Mouse (Mus musculus): ENCODE measurements around the gene Dgka. TPM values are rescaled to one million over a fixed set of nuclear protein-coding genes. Genes with fewer than 3 reads are reported as not detected.

Dgka gene
- polyA plus RNA-seq (2012; rRNA removed): 88.1 and 115 TPM in 2 replicates

DNA sequence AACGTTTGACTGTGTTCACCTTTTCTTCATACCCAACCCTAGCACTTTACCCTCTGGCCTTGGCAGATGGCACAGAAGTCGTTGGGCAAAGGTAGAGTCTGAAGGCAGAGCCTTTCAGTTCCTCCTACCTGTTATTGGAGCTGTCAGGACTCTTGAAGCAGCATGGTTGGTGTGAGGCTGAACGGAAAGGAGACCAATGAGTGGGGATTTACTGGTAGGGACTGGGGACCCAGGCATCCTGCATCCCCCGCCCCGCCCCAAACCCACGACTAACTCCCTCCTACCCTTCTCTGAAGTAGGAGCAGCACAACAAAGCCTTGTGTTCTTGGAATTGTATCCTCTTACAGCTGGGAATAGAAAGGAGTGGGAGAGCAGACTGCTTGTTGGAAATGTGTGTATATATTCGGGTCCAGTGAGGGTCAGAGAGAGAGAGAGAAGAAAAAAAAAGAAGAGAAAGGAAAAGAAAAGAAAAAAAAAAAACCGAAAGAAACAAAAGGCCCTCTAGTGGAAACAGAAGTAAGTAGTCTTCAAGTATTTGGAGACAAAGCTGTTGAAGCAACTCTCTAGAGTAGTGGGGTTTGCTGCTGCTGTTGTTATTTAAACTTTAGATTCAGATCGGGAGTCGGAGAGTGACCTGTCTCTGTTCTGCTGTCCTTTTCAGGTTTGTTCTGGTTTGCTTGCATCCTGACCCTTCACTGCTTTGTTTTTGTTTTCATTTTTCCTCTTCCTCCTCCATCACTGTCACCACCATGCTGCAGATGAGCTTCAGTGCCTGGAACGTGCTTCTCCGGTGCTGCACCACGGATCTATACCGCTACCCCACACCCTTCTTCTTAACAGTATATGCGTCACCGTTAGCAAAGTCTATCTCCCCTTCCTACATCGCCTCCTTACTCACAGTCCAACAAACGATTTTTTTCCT is at the start of gene Dgka:
TSS of gene Dgka (minus strand) at position 176 of the 922 bp plus-strand sequence.
- WGBS: 9% methylated on average over 18 of the region's 18 CpGs
- peak; percentile 58 for DNase-seq (ENCODE audit: low read depth, low spot score)

DNA sequence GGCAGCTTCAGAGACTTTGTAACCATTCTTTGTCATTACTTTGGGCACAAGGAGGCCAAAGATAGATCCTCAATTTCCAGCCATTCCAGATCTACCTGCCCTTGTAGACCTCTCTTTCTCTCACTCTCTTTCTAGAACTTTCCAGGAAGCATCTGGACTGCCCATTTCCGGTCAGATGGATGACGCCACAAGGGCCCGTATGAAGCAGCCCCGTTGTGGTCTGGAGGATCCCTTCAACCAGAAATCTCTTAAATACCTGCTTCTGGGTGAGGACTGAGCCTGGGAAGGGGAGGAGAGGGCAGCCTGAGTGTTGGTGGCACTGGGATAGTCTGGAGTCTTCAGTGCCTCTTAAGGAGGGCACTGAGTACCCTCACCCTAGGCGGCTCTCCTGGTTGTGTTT is 49.7 kb upstream of the Dgka start:
- WGBS: 86% methylated on average over 5 of the region's 5 CpGs

DNA sequence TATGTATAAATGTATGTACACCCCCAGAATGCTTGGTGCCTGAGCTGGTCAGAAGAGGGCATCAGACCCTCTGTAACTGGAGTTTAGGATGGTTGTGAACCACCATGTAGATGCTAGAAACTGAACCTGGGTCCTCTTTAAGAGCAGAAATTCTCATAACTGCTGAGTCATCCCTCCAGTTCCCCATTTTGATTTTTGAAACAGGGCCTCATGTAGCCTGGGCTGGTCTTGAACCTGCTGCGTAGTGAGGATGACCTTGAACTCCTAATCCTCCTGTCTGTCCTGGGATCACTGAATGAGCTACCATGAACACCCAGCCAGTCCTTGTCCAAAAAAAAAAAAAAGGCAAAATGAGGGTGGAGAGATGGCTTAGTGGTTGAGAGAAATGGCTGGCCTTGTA is 48.6 kb upstream of the Dgka start:
- no peak for DNase-seq (ENCODE audit: low read depth, low spot score)
- WGBS: 94% methylated on average over 1 of the region's 1 CpGs

More for the DNA sequence above, 49.7 kb upstream of the Dgka start:
- no peak for DNase-seq (ENCODE audit: low read depth, low spot score)

DNA sequence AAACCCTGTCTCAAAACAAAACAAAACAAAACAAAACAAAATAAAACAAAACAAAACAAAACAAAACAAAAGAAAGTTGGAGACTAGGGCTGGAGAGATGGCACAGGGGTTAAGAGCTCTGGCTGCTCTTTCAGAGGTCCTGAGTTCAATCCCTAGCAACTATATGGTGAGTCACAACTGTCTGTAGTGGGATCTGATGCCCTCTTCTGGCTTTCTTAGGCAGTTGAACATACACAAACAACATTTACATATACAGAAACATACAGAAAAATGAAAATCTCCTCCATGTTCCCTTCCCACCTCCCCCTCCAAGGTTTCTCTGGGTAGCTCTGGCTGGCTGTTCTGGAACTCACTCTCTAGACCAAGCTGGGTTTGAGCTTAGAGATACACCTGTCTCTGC is 47.4 kb upstream of the Dgka start:
- no peak for DNase-seq (ENCODE audit: low read depth, low spot score)

DNA sequence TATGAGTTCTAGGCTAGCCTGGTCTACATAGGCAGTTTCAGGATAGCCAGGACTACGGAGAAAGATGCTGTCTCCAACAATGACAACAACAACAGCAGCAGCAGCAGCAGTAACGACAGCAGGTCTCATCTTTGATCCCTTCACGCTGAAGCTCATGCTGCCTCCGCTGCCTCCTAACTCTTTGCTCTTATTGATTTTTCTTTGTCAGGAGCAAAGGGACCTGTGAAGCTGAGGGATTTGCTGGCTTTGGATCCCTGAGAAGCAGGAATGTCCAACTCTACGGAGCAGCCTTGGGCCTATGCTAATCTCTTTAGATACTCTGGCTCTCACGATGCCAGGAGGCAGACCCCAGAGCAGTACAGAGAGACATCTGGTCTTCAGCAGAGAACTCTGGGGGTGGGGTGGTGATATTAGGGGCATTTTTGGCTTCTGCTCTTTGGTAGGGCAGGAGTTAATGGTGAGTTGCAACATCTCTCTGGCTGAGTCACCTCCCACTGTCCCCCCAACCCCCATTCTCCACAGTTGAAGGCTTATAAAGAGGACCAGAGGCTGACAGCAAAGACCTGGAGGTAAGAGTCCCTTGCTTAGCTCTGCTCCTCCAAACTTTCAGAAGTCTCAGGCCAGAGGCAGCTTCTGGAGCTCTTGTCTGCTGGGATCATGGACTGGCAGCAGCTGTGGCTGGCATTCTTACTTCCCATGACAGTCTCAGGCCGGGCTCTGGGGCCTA is 45.9 kb upstream of the Dgka start, which contains the start of gene Mmp19:
TSS of gene Mmp19 (plus strand) at position 513 of the 727 bp plus-strand sequence.
- DNase-seq (ENCODE audit: low read depth, low spot score): no peak
- 78% methylated on average over 7 of the region's 7 CpGs for WGBS

DNA sequence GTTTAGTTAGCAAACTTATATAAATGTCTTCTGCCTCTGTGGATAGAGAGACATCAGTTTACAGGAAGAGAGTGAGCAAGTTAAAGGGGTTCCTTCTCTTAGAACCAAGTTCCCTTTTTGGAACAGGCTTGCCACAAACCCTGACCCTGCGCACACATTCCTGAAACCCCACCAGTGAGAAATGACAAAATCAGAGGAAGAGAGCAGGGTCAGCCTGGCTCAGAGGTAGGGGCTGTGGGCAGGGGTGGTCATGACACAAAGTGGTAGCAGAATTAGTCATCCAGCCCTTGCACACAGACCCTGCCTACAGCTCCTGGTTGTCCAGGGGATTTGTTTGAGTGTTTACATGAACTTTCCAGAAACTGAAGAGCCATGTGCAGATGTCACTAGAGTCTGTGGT is 35.5 kb upstream of the Dgka start:
- 88% methylated on average over 1 of the region's 1 CpGs for WGBS
- no peak for DNase-seq (ENCODE audit: low read depth, low spot score)

DNA sequence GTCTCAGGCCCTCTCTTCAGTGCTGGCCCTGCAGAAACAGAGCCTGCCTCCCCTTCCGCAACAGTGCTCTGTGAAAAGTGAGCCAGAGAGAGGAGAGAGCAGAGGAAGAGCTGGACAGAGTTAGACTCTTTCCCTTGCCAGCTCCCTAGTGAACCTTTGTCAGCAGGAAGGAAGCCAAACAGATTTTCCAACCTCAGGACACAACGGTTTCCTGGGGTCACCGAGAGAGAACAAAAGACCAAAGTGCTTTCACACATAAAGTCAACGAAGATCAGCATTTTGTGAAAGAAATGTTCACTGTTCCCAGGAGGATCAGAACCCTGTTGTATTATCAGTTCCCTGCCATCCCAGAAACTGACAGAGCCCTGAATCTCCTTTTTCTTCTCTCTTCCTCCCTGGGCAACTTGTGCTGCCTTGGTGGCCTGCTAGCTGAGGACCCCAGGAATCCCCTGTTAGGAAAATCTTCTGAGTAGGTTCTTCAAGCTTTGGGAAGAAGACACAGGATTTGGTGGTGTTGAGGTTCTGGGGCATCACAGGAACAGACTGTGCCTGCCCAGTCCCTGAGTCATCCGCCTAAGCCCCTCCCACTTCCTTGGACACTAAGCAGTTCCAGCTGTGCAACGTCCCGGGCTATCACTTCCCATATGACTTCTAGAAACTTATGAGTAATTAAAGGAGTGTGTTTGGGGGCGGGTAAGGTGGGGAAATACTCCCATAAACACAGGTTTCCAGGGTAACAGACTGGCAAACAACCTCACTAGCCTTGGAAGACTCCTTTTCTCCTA is 34.5 kb upstream of the Dgka start:
- 27% methylated on average over 8 of the region's 8 CpGs for WGBS
- peak; percentile 11 for DNase-seq (ENCODE audit: low read depth, low spot score)

DNA sequence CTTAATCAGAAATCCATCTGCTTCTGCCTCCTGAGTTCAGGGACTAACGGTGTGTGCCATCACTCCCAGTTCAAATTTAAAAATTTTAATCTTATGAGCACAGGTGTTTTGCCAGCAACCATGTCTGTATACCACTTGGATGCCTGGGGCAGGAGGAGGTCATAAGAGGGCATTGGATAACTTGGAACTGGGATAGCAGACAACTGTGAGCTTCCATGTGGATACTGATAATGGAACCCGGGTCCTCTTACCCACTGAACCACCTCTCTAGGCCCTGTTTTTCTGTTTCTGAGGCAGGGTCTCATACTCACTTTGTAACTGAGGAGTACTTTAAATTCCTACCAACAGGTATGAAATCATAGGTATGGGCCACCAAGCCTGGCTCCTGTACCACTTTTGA is 33.8 kb upstream of the Dgka start:
- 91% methylated on average over 2 of the region's 2 CpGs for WGBS
- DNase-seq (ENCODE audit: low read depth, low spot score): no peak

DNA sequence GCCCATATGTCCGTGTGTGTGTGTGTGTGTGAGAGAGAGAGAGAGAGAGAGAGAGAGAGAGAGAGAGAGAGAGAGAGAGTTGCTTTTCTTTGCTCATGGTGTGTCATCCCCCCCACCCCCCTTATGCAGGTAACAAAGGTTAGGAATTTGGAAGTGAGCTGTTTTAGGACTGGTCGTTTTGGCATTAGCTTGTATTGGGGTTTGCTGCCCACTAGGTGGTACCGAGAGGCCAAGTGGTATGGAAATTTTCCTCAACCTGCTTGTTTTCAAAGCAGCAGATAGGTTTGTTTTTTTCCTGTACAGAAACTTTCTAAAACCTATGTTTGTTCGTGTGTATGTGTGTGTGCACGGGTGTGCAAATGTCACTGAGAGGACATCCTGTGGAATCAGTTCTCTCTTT is 29.0 kb upstream of the Dgka start:
- no peak for DNase-seq (ENCODE audit: low read depth, low spot score)
- WGBS: 23% methylated on average over 5 of the region's 5 CpGs

DNA sequence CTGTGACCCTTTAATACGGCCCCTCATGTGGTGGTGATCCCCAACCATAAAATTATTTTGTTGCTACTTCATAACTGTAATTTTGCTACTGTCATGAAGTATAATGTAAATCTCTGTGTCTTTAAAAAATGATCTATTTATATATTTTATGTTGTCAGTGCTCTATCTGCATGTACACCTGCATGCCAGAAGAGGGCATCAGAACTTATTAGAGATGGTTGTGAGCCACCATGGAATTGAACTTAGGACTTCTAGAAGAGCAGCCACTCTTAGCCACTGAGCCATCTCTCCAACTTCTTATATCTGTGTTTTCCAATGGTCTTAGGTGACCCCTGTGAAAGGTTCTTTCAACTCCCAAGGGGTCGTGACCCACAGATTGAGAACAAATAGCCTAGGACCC is 28.2 kb upstream of the Dgka start:
- no peak for DNase-seq (ENCODE audit: low read depth, low spot score)
- 91% methylated on average over 2 of the region's 2 CpGs for WGBS

DNA sequence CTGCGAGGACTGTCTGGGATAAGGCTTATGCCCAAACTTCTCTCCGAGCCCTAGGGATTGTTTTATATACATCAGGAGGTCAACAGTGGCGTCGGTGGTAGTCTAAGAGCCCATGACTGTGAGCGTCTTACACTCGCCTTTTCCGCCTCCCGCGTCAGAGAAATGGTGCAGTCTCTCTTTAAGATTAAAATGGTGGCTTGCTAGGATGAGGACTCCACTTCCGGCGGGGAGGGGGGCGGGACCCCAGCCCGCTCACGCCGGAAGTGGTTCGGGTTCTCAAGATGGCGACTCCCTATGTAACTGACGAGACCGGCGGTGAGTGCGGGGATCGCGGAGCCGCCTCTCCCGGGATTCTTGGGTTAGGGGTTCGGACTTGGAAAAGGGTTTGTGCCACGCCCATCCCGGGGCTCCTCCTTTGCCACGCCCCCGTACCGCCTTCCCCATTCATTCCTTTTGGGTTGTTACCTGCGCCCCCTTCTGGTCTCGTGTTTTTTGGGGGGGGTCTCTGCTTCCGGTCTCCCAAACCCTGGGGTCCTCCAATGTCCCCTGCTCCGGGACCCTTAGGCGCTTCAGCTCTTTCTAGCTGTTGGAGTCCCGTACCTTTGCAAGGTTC is 3.7 kb upstream of the Dgka start:
- DNase-seq (ENCODE audit: low read depth, low spot score): peak; percentile 67
- under 1% methylated on average over 37 of the region's 37 CpGs for WGBS

DNA sequence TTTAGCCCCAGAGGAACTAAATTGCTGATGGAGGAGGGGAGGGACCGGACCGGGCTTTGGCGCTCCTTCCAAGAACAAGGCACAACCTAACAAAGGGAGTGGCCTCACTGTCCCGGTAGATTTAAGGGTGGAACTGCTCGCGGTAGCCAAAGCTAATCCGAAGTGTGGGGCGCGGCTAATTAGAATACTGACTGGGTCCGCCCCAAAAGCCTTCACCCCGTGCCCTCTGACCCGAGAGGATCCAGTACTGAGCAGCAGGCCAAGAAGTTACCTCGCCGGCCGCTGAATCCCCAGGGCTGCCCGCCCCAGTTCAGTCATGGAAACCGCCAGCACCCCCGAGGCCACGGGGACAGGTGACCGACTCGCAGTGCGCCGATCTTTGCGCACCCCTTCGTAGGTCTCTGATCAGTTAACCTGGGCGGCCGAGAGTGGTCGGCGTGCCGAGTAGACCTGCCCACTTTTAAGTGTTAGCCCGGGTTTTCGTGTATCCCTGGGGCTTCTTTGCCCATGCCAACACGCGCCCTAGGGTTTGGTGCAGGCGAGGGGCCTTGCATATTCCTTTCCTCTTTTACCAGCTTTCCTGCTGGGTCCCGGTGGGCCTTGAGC is 3.1 kb upstream of the Dgka start, which contains the start of gene Pym1:
TSS of gene Pym1 (plus strand) at position 244 of the 606 bp plus-strand sequence.
- DNase-seq (ENCODE audit: low read depth, low spot score): peak; percentile 94
- WGBS: under 1% methylated on average over 36 of the region's 36 CpGs

DNA sequence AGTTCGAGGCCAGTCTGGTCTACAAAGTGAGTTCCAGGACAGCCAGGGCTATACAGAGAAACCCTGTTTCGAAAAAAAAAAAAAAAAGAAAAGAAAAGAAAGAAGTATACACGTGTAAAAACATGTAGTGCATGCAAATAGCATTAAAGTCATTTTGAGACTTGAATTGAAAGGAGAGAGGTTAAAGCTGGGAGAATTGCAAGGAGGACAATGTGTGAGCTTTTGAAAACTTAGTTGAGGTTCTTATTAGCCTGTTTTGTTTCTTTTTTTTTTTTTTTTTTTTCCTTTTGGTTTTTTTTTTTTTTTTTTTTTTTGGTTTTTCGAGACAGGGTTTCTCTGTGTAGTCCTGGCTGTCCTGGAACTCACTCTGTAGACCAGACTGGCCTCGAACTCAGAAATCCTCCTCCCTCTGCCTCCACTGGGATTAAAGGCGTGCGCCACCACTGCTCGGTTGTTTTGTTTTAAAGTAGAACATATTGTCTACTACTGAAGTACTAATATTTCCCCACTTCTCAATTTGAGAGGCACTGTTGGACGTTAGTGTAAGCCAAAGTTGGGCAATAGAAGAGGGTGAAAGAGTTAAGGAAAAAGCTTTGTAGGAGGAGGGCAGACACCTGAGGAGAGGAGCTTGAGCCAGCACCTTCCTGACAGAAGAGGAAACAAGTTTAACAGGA is 2.5 kb upstream of the Dgka start:
- DNase-seq (ENCODE audit: low read depth, low spot score): no peak
- 21% methylated on average over 9 of the region's 9 CpGs for WGBS

DNA sequence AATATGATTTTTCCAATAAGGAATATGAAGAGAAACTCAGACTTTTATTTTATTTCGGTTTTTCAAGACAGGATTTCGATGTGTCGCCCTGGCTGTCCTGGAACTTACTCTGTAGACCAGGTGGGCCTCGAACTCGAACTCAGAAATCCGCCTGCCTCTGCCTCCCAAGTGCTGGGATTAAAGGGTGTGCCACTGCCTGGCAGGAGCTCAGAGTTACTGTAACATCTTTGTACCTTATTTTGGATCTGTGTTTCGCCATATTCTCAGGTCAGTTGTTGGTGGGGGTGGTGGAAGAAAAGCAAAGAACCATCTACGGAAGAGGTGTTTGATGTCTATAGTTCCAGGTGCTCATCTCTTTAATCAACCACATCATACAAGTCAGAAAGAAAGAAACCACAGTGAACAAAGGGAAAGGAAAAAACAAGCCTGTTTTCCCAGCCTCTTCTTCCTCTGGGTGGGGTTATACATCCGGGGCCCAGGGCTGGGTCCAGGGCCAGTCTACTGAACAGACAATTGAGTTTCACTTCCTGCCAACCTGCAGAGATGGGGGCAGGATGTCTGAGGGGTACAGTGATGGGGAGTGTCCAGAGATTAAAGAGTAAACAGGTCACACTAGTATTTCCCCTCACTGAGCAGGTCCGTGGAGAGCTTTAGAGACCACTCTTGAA is 1.4 kb upstream of the Dgka start:
- 81% methylated on average over 10 of the region's 10 CpGs for WGBS
- DNase-seq (ENCODE audit: low read depth, low spot score): no peak

DNA sequence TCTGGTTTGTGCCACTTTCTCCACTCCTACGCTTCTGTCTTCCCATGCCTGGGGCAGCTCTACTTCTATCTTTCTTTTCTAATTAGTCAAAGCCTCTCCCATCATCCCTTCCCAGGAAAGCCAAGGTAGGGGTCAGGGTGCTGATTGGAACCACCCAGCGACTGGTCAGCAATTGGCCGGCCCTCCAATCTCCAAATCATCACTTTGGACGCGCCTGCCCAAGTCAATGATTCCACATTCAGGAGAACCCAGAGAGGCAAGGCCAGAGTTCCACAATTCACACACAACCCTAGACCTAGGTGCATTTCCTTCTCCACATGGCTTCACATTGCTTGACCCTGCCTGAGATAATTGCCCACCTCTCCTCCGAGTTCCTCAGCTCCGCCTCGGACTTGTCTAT is 444 bp downstream of the Dgka start:
- 11% methylated on average over 8 of the region's 8 CpGs for WGBS
- DNase-seq (ENCODE audit: low read depth, low spot score): peak; percentile 35

DNA sequence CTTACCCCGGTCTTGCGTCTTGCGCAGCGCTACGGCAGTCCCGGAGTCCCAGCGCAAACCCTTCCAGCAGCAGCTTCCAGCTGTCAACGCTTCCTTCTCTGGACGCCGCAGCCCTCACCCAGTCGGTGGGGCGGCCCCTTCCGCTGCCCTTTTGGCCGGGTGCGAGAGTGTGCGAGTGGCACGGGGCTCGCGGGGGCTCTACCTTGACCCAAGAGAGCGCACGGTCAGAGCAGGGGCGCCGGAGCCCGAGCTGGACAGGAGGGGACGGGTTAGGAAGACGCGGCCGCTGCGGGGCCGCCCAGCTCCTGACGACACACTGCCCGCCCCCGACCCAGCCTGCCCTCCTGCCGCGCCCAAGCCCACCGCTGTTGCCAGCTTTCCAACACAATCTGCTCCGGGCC is 864 bp downstream of the Dgka start:
- WGBS: under 1% methylated on average over 37 of the region's 37 CpGs
- no peak for DNase-seq (ENCODE audit: low read depth, low spot score)

DNA sequence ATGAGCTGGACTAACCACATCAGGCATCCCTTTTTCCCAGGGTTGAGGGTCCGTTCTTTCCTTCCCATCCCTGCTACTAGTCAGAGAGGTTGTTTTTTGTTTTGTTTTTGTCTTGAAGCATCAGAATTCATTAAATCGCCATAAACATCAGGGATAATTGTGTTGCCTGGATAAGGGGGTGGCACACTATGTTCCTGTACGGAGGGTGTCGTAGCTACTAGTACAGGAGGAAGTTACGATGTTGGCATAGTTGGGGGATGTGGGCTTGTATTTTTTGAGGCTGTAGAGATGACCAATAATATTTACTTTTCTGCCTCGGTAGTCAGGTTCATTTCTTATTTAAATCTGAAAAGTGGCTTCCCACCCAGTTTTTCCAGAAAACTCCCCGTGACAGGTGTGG is 1.4 kb downstream of the Dgka start:
- 1% methylated on average over 7 of the region's 7 CpGs for WGBS
- DNase-seq (ENCODE audit: low read depth, low spot score): no peak

DNA sequence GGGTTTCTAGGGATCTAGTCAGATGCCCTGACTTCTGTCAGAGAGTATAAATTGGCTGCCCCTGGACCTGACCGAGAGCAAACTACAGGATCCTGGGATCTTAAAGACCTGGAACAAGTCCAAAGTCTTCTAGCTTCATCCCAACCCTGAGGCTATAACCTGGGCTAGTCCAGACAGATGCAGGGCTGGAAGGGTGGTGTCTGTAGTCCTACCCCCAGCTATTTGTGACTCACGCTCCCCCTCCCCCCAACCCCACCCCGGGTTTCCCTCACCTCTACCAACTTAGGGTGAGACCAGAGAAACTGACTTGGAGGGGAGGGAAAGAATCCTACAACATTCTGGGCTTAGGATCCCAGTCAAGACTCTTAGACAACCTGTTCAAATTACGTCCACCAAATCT is 2.0 kb downstream of the Dgka start:
- DNase-seq (ENCODE audit: low read depth, low spot score): peak; percentile 58
- WGBS: 10% methylated on average over 4 of the region's 4 CpGs
